Mouse (Mus musculus): ENCODE measurements around the gene Mob3a. TPM values are rescaled to one million over a fixed set of nuclear protein-coding genes. Genes with fewer than 3 reads are reported as not detected.

The Mob3a gene
- total RNA-seq, 2 experiments from 2014 or later: 7.5 to 8.0 TPM

DNA sequence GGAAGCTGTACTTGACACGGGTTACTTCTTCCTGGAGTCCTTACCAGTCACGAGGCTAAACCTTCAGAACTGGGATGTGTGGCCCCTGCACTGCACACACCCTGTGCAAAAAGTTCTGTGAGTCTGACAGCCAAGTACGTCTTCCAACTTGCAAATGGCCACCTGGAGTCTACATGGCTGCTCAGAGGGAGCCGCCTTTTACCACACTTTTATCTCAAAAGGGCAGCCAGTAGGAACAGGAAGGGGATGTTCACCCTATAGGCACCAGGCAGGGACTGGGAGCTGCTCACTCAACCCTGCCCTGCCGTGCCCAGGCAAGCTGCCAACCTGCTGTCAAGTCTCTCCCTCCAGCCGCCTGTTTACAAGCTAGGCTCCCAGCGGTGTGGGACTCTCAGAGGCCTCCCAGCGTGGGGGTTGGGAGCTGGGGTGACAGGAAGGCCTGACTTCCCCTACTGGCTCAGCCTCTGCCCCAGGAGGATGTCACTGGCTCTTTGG is 23.8 kb downstream of the Mob3a start, which contains the start of gene Mknk2:
Gene Mknk2 (minus strand): TSS at position 171 of the 495 bp plus-strand sequence.
- DNase-seq: peak; percentile 94 to 98

- DNase-seq: peak in 1 of 2 experiments; percentile 47
Measured at GRCm38 (mm10) chr10:80677128-80677875, 24.5 kb downstream of the Mob3a start.

GRCm38 (mm10) chr10:80676198-80676928 is 25.4 kb downstream of the Mob3a start:
- peak; percentile 99 to 100 for DNase-seq

GRCm38 (mm10) chr10:80675405-80676197 is 26.2 kb downstream of the Mob3a start:
- DNase-seq: peak in 1 of 2 experiments; percentile 67

DNA sequence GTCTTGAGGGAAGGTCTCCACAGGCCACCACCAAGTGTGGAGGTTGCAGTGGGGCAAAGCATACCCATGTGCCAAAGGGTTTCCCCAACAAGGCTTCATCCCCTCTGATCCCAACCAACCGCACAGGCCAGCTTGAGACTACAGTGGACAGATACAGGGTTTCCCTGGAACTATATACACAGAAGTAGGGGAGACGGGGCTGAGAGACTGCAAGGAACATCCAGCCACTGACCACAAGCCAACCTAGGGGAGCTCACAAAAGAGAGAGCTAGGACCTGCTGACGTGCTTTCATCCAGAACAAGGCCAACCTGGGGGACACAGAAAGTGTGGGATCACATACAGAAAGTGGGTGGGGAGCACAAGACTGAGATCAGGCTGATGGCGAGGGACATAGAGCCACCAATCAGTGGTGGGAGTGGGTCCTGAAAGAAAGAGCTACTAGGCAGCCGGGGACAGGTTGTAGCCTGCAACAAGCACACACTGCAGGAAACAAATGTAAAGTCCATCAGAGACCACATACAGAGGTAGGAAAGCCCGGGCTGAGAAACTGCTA is 26.8 kb downstream of the Mob3a start:
- DNase-seq: no peak

- peak; percentile 82 to 89 for DNase-seq
Measured at GRCm38 (mm10) chr10:80674161-80674711, 27.5 kb downstream of the Mob3a start.

DNA sequence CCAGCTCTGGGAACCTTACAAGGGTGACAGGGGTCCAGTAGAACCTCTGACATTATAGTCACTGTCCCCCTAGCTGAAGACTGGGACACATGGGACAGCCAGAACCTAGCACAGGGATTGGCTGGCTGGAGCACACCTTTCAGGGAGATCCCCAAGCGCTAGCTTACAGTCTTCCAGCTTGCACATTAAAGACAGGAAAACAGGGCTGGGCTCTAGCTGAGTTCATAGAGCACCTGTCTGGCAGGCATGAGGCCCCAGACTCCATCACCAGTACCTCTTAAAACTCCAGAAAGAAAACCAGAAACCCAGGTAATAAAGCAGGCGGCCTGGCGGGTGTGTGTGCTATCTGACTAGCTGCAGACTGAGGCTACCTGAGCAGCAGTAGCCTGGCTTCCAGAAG is 28.1 kb downstream of the Mob3a start:
- no peak for DNase-seq

DNA sequence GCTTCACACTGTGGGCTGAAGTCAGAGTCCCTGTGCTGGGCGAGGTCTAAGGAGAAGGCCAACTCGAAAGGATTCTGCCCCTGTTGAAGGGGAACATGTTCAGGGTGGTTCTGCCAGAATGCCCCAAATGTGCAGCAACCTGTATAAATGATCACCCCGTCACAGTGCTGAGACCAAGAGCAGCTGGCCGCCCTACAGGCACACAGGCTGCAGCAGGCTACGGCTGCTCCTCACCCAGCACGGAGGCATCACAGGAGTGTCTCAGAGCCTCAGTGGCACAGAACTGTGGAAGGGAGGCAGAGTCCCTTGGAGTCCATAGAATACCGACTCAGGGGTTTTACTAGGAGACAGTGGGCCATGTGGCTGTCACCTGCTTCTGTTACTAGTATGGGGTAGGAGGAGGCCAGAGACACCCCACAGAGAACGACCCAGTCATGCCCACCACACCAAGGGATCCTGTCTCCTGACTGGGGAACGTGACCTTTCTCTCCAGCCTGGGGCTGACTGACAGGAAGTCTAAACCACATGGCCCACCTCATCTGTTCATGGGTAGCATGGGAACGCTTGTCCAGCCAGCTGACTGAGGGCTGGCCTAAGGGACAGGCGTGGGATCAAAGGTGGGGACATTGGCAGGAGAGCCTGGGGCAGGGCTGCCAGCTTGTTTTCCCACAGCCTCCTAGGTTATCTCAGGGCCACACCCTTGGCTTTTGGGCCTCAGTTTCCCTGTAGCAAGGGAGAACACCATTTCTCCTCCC is 29.7 kb downstream of the Mob3a start:
- peak; percentile 66 to 74 for DNase-seq

- DNase-seq: no peak
Measured at GRCm38 (mm10) chr10:80671251-80671650, 30.5 kb downstream of the Mob3a start.

DNA sequence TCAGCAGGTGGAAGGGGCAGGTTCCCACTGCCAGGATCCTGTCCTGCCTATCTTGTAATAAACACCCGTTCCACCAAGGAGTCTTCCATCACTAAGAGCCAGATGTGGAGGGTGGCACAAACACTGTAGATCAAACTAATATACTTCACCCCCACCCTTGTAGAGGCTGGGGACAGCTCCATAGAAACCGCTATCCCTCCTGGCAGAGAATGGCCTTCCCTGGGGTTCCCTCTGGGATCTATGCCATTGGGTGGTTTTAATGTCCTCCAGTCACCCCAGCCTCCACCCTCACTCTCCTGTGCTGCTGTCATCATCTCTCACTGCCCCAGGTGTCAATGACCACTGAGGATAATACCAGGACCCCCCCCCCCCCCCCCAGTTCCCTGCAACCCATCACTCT is 31.2 kb downstream of the Mob3a start:
- no peak for DNase-seq

DNA sequence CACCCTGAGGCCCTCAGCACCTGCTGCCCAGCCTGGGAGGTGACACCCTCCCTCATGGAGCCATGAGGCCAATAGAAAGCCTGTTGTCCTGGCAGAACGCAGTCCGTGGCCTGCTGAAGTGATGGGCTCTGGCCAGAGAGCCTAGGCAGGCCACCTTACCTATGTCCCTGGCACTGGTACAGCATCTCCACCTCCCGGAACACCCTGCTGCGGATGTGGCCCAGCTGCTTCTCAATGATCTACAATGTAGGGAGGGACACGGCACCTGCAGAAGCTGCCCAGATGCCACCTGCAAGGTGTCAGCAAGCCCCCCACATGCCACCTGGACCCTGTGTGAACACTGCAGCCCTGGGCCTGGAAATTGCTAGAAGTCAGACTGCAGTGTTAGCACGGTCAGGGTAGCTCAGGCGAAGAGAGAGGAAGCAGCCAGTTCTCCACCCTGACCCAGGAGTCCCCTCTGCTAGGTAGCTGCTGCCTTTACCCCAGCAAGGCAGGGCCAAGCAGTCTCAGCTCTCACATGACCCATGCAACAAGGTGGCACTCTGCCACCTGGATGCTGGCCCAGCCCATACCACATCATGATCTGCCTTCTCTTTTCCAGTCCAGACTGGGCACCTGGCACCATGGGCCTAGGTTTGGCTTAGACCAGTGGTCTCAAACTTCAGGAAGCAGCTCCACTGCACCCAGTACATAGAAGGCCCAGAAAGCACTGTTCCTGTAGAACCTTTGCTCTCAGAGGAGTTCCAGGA is 31.9 kb downstream of the Mob3a start:
- peak; percentile 85 to 86 for DNase-seq

GRCm38 (mm10) chr10:80669018-80669417 is 32.8 kb downstream of the Mob3a start:
- no peak for DNase-seq

GRCm38 (mm10) chr10:80668614-80669013 is 33.2 kb downstream of the Mob3a start:
- DNase-seq: peak in 1 of 2 experiments; percentile 74

DNA sequence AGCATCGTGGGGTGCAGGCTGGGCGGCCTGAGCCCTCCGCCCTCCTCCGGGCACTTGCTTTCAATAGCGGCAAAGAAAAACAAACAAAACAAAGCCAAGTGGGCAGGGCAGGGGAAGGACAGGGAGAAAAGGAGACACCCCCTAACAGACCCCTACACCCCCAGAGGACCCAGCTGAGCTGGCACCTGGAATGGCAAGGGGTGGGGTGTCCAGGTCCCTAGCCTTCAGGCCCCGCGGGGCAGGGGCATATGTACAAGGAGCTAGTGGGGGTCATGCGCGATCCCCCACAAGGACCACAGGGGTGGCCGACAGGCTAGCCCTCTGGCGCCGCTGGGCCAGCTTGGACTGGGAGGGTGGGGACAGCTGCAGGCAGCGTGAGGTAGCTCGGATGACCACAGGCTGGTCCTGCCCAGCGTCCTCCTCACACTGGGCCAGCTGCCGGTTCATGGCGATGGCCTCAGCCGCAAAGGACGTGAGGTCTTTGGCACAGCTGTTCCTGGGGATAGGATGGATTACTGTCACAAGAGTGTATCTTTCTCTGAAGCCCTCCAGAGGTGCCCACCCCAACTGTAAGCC is 34.9 kb downstream of the Mob3a start:
- no peak for DNase-seq

GRCm38 (mm10) chr10:80665981-80666733 is 35.6 kb downstream of the Mob3a start:
- no peak for DNase-seq

GRCm38 (mm10) chr10:80665459-80665858 is 36.3 kb downstream of the Mob3a start:
- DNase-seq: peak in 1 of 2 experiments; percentile 55

DNA sequence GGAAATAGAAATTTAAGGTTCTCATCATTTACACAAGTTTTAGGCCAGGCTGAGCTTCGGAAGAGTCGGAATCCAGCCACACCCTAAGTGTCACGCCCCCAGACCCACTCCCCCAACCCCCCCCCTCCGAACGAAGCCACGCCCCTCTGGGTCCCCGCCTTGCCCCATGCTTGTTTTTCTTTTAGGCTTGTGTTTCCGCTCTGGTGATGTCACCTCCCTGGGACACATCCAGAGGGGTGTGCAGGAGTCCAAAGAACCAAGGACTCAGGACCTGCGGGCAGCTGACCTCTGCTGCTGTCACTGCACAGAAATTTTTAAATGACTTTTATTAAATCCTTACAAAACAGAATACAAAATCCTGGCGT is 36.8 kb downstream of the Mob3a start:
- peak; percentile 92 to 93 for DNase-seq

DNA sequence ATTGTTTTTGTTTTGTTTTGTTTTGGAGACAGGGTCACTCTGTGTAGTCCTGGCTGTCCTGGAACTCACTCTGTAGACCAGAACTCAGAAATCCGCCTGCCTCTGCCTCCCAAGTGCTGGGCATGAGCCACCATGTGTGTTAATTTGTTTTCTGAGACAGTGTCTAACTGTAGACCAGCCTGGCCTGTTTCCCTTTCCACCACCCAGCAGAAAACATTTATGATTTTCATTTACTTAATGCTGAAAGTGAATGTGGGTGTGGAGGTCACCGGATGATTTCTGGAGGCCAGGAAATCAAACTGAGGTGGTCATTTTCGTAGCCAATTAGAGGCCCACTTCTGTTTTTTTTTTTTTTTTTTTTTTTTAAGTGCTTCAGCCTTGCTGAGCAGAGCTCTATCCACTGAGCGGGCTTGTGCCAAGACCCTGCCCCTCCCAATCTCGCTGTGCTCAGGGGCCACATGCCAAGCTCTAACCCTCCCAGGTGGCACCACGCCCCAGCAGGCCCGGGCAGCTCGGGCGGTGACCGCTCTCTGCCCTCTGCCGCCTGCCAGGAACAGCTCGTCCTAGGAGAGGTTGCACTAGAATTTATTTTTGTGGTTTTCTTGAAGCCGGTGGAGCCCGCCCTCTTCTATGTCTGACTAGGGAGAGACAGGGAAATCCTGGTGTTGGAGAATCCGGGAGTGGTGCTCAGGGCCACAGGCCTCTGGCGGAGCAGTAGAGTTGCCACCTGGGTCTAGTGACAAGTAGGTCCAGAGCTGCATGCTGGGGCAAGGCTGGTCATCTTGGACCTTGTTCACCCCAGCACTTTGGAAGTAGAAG is 37.4 kb downstream of the Mob3a start:
- peak; percentile 93 to 96 for DNase-seq

Data from heart, adult 18-20 months (tissue).